Mouse (Mus musculus) CD4-positive, CD25-positive, alpha-beta regulatory T cell, adult 9 weeks (primary cell): ENCODE results near the gene Hacd4. TPM values are rescaled to one million over a fixed set of nuclear protein-coding genes. Genes with fewer than 3 reads are reported as not detected.

Source experiments
- polyA plus RNA-seq: library from polyadenylated mRNA; unstranded; fragments of 100-300 nt; shearing (Covaris generic); gene quantifications from one replicate; pipeline ENCODE4 v1.2.1, GENCODE M21; 2017

Hacd4 gene
- 0.46 TPM for polyA plus RNA-seq

GRCm38 (mm10) chr4:88438326-88438989 is at the start of gene Hacd4:
Gene Hacd4, minus strand, starts transcription at chr4:88438928.

Other genes with a start within 250 kb of the Hacd4 start
- gene Ifnb1, start 83.8 kb upstream of the Hacd4 start, polyA plus RNA-seq, result not detected
- gene Ifna15, start 119.3 kb upstream of the Hacd4 start, polyA plus RNA-seq, result not detected
- not detected for gene Ifna14, start 132.9 kb upstream of the Hacd4 start, polyA plus RNA-seq
- gene Ifna9, start 153.5 kb upstream of the Hacd4 start, polyA plus RNA-seq, result not detected
- gene Ifna12, start 164.4 kb upstream of the Hacd4 start, polyA plus RNA-seq, result not detected
- gene C87499, start 195.5 kb upstream of the Hacd4 start, polyA plus RNA-seq, result not detected
- gene Ifna13, start 205.5 kb upstream of the Hacd4 start, polyA plus RNA-seq, result not detected
- not detected for gene Ifna16, start 238.0 kb upstream of the Hacd4 start, polyA plus RNA-seq
- gene Ifna2, start 245.0 kb upstream of the Hacd4 start, polyA plus RNA-seq, result not detected